Mouse (Mus musculus): Measurements from ENCODE around the gene Lrrc29.

DNA sequence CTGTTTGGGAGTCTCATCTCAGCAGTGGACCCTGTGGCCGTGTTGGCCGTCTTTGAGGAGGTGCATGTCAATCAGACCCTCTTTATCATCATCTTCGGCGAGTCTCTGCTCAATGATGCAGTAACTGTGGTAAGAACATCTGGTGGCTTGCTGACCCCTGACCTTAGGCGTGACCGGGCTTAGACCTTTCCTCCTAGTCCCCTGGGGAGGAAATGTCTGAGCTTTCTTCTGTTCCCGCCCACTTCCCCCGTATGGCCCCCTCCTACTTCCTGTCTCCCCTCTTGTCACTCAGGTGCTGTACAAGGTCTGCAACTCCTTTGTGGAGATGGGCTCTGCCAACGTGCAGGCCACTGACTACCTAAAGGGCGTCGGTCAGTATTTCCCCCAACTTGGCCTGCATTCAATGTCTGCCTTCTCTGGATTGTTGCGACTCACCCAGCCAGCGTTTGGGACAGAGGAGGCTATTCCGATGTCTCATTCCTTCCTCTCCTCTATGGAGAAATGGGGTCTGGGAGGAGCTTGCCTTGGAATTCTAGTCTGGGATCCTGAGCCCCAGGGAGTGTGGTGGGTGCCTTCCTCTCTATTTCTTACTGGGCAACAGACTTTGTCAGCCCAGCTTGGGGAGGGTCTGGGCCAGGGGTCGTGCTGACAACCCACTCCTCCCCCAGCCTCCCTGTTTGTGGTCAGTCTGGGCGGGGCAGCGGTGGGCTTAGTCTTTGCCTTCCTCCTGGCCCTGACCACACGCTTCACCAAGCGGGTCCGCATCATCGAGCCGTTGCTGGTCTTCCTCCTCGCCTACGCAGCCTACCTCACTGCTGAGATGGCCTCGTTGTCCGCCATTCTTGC is 29.3 kb upstream of the Lrrc29 start:
- TF ChIP-seq CTCF (conservative IDR thresholded peaks at IDR 0.05; ENCODE audit: insufficient read depth, insufficient read length, low read depth, low read length): no peak
- TF ChIP-seq POLR2A (IDR thresholded peaks at IDR 0.05; ENCODE audit: low read depth, low read length): no peak
